Mouse (Mus musculus): Measurements from ENCODE around the gene Gm42957.
"Not testable (repeated sequence)": the region's sequence is repeated elsewhere in the genome, so short reads cannot be mapped to it uniquely, and the experiment has no call there.

Gm42957 gene

DNA sequence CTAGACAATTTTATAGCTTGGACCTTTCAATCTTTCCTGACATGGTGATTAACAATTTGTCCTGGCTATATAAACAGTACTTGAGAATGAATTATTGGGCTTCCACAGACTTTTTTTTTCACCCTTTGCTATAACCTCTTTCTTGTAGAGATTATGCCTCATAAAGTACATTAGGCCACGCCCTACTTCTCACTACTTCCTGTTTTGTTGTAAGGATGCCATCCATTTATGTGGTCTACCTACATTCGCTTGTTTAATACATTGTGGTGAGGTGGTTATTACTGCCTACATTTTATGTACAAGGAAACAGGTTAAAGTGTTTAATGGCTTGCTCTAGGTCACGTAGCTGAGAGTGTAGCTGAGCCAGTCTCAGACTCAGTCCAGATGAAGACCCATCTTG is 39.9 kb downstream of the Gm42957 start:
- DNase-seq (ENCODE audit: extremely low spot score): no peak

GRCm38 (mm10) chr3:96675690-96676089 is 40.4 kb downstream of the Gm42957 start:
- no peak for DNase-seq (ENCODE audit: extremely low spot score)

GRCm38 (mm10) chr3:96678456-96678855 is 43.2 kb downstream of the Gm42957 start:
- no peak for DNase-seq (ENCODE audit: extremely low spot score)

DNA sequence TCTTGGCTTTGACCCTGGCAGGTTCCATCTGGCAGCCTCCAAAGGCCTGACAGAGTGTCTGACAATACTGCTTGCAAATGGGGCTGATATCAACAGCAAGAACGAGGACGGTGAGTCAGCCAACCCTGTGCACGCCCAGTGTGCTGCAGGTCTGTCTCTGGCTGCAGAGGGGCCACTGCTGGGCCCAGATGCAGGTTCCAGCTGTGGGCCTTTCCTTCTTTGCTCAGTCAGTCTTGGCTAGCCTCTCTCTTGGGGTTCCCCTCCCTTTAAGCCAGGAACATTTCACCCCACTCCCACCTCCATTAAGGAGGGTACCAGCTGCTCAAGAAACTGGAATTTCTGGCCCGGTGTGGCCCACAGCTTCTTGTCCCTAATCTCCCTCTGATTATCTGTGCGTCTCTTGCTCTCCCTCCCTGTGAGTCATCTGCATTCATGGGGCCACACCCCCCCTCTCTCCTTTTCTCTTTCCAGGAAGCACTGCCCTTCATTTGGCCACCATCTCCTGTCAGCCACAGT is 43.9 kb downstream of the Gm42957 start:
- DNase-seq (ENCODE audit: extremely low spot score): no peak

DNA sequence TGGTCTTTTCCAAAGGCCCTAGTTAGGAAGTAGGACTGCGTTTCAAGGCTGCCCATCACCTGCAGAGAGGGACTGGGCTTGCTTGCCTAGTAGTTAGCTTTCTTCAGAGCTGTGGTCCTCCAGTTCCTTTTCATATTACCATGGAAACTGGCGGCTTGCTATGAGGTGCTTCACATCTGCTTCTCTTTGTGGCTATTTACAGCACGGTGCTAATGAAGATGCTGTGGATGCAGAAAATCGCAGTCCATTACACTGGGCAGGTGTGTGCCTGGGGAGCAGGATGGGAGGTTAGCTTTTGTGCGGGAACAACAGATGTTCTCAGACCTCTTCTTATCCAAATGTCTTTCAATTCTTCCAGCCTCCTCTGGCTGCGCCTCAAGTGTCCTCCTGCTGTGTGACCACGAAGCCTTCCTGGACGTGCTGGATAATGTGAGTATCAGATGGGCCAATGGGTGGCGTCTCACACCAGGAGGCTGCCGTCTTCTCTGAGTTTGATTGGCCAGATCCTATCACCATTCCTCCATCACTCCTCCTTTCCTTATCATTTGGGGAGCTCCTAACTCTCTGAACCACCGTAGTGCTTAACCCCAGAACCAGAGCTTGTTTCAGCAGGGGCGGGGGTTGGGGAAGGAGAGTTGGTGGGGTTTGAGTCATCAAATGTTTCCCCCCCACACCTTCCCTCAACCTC is 45.1 kb downstream of the Gm42957 start:
- no peak for DNase-seq (ENCODE audit: extremely low spot score)

DNA sequence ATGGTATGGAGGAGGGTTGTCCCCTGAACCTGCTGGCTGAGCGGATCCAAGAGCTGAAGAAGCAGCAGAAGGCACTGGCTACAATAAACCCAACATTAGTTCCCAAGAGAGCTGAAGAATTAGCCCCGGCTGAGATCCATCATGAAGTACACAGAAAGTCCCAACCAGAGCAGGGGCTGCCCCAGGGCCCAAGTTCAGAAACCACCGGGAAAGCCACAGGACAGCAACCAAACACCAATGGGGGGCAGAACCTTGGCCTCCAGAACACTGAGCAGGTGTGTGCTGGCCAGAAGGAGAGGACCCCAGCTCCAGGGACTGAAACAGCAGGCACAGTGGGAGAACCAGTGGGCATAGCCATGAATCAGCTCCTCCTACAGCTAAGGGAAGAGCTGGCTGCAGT is 48.2 kb downstream of the Gm42957 start:
- no peak for DNase-seq (ENCODE audit: extremely low spot score)

- DNase-seq (ENCODE audit: extremely low spot score): no peak
These were observed 49.0 kb downstream of the Gm42957 start for GRCm38 (mm10) chr3:96684151-96684821.

- DNase-seq (ENCODE audit: extremely low spot score): no peak
These were observed 49.5 kb downstream of the Gm42957 start for GRCm38 (mm10) chr3:96684822-96685156.

- DNase-seq (ENCODE audit: extremely low spot score): not testable (repeated sequence)
These were observed 50.8 kb downstream of the Gm42957 start for GRCm38 (mm10) chr3:96686057-96686456.

DNA sequence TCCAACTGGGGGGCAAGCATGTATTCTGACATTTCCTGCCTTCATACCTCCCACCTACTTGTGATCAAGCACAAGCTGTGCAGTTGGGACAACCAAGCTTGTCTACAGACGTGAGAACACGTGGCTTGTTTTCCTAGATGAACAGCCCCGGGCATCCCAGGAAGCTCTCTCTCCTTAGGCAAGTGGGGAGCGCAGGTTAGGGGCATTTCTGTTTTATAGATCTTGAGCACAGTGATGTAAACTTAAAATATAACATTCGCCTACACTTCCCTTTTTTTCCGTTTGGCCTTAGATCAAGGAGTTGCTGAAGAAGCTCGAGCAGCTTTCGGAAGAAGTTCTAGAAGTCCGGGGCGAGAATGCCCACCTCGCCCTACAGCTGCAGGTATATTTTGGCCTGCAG is 53.6 kb downstream of the Gm42957 start:
- no peak for DNase-seq (ENCODE audit: extremely low spot score)

- no peak for DNase-seq (ENCODE audit: extremely low spot score)
These were observed 55.0 kb downstream of the Gm42957 start for GRCm38 (mm10) chr3:96690298-96690697.

DNA sequence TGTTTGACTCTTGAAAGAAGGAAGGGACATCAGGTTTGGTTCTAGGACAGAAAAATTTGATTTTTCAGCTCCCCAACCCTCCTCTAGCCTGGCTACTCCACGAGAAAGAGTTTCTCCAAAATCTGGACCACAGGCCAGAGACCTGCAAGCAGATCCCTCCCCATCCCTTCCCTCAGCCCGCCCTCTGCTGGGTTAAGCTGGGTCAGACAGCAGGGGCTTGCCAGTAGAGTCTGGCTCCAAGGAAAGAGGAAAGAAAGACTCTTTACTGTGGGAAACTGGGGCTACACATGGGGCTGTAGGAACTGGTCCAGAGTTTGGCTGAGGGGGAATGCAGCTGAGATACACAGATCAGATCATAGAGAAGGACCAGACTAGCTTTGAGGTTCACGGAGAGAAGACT is 57.2 kb downstream of the Gm42957 start:
- DNase-seq (ENCODE audit: extremely low spot score): peak; percentile 57

DNA sequence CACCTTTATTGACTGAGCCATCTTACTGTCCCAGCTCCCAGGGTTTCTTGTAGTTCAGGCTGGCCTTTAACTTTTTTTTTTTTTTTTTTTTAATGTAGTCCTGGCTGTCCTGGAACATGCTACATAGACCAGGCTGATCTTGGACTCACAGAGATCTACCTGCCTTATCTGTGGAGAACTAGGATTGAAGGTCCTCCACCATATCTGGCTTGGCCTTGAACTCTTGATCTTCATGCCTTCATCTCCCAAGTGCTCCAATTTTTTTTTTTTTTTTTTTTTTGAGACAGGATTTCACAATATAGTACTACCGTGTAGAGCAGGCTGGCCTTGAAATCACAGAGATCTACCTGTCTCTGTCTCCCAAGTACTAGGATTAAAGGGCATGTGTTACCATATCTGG is 58.3 kb downstream of the Gm42957 start:
- DNase-seq (ENCODE audit: extremely low spot score): no peak

- peak; percentile 84 for DNase-seq (ENCODE audit: extremely low spot score)
These were observed 61.0 kb downstream of the Gm42957 start, which contains the start of gene Pias3 for GRCm38 (mm10) chr3:96696198-96696765. TSS of gene Pias3 (plus strand) at chr3:96696384.

DNA sequence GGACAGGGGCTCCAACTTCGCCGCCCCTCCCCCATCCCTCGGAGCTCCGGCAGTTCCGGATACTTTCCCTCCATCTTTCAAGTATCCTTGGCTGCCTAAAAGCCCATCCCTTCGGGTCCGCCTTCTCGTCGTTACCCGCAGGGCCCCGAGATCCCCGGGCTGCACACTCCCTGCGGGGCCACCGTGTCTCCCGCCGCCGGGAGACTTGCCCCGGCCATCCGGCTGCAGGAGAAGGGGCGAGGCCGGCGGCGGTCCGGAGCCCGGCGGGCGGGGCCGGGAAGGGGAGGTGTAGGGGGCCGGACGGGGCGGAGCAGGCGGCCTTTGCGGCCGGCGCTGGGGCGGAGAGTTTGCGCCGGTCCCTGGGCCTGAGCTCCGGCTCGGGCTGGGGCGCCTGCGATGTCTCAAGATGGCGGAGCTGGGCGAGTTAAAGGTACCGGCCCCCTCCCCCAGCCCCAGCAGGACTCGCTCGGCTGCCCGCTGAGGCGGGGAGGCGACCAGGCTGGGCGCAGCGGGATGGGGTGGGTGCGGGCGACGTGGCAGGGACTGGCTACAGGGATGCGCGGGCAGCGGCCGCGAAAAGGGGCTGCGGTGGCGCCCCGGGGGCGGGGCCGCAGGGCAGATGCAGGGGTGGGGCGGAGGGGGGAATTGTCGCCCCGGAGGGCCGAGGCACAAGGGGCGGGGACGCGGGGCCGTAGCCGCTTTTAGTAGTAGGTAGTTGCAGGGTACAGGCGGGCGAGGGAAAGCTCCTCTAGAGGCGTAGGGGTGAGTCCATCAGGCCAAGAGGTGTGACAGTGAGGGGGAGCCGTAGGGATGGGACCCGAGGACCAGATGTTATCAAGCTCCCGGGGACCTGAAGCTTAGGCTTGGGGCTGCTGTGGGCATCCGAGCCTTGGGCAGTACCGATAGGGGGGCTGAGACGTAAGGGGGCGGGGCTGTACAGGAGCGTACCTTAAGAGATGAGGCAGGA is 61.8 kb downstream of the Gm42957 start:
- peak; percentile 95 for DNase-seq (ENCODE audit: extremely low spot score)

- DNase-seq (ENCODE audit: extremely low spot score): no peak
These were observed 63.9 kb downstream of the Gm42957 start for GRCm38 (mm10) chr3:96698993-96699690.

DNA sequence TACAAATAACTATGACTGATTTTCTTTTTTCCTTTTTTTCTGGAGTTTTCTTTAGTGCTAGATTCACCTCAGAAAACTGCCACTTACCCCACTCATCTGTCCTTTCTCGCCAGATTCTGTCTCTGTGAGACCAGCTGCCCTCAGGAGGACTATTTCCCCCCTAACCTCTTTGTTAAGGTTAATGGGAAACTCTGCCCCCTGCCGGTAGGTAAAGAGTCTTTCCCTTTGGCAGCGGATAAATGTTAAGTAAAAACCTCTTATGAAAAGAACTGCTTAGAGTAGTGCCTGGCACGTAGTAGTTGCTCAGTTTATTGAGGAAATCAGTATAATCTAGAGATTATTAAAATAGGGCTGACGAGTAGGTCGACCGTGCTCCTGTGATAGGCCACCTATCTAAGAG is 65.1 kb downstream of the Gm42957 start:
- DNase-seq (ENCODE audit: extremely low spot score): no peak

- DNase-seq (ENCODE audit: extremely low spot score): no peak
These were observed 65.7 kb downstream of the Gm42957 start for GRCm38 (mm10) chr3:96701003-96701402.
